Mouse (Mus musculus): Measurements from ENCODE around the gene Slc38a10. TPM values are rescaled to one million over a fixed set of nuclear protein-coding genes. Genes with fewer than 3 reads are reported as not detected.

The Slc38a10 gene
- total RNA-seq, 2 experiments from 2014 or later: 104 to 116 TPM

DNA sequence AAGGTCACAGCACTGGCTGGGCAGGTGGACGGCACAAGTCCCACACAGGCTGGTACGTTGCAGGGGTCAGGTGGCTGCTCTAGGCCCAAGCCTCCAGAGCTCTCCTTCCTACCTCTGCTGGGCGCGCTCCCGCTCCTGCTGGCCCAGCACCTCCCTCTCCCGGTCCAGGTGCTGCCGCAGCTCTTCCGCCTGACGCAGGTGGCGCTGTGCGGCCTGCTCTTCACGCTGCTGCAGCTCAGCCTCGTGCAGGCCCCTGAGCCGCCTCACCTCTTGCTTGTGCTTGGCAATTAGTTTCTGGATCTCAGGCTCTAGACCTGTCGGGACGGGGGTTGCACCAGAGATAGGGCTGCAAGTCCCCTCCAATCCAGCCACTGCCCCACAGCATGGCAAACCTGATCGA is 83.3 kb downstream of the Slc38a10 start:
- DNase-seq: no peak
- intact Hi-C loops (cut with DNase I): loop anchor here (5.0 kb wide), 1 partner anchor 56 kb away; no protein-coding TSS in a partner anchor

DNA sequence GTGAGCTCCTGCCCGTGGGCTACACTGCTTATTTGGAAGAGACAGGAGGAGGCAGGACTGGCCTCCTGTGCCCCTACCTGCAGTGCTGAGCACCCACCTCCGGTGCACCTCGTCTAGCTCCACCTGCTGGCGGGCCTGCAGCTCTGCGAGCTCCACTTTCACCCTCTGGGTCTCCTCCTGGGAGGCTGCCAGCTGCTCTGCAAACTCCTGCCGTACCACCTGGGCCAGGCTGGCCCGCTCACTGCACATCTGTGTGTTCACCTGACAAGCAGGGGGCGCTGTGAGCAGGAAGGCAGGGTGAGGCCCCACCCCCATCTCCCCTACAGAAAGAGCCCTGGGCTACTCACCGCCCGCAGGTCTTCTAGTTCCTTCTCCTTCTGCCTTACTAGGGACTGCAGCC is 85.9 kb downstream of the Slc38a10 start:
- intact Hi-C loops (cut with DNase I): loop anchor here (1.0 to 5.0 kb wide), 2 partner anchors 35 to 53 kb away; no protein-coding TSS in a partner anchor
- DNase-seq: peak; percentile 52 to 77

DNA sequence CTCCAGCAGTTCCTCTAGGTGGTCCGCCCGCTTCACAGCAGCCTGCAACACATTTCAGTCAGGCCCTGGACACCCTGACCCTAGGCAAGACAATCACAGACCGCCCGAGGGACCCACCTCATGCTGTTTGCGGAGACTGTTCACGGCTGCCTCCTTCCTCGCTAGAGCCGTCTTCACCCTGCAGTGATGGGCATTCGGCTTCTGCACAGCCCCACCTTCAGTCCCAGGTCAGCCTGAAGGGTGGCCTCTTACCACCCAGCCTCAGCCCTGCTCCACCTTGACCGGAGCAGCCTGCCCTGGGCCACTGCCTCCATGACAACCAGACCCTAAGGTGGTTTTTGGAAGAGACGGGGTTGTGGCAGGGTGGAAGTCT is 86.5 kb downstream of the Slc38a10 start:
- no peak for DNase-seq
- intact Hi-C loops (cut with DNase I): loop anchor here (1.0 to 5.0 kb wide), 2 partner anchors 34 to 52 kb away; no protein-coding TSS in a partner anchor

DNA sequence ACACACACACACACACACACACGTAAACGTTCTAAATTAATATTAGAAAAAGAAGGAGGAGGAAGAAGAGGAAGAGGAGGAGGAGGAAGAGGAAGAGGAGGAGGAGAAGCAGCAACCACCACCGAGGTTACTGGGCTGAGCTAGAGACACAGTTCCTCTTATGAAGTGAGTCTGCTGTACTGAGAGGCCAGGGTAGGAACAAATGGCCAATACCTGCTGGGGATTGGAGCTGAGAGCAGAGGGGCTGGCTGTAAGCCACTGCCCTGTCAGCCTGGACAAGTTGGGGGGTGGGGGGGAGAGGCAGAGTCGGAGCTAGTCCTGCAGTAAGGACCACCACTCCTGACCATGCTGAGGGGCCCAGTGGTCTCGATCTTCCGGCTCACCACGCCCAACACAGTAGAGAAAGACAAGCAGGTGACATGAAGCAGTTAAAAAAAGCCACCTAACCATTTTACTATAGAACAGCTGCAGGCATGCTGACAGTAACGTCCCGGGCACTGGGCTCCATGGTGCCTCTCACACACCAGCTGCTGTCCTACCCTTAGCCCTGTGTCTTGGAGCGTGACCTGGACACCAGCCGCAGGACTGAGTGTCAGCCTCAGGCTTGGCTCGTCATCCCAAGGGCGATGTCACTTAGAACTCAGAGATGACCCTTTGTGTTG is 87.0 kb downstream of the Slc38a10 start:
- intact Hi-C loops (cut with DNase I): no loop called here
- no peak for DNase-seq

DNA sequence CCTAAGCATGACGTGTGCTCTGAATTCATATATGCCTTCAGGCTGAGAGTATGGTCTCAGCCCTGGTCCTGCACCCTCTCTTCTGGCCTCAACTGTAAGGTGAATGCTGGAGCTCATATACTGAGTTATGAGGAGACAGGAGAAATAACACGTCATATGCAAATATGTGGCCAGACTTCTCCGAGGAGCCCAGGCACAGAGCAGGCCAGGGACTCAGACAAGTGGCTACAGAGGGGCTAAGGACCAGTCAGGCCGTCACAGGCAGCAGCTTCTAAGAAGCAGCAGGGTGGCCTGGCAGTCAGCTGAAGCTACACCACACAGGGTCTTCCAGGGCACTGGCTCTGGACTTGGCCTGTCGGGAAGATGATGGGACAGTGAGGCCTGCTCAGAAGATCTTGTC is 87.8 kb downstream of the Slc38a10 start:
- DNase-seq: no peak
- intact Hi-C loops (cut with DNase I): no loop called here

DNA sequence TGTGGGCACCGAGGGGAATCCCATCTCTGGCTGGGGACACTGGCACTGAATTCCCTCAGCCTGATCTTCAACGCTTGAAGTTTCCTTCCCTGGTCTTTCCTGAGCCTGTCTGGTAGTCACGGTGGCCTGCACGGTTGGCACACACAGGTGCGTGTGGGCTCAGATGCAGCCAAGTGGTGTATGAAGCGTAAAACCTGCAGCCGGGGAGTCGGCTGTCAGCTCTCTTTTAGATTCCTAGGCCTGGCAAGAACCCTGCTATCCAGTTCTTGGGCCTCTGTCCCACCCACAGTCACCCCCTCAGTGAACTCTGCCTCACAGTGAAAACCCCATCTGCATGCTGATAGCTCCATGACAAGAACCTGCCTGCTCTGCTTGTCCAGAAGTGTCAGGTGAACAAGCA is 90.5 kb downstream of the Slc38a10 start:
- intact Hi-C loops (cut with DNase I): no loop called here
- DNase-seq: no peak

DNA sequence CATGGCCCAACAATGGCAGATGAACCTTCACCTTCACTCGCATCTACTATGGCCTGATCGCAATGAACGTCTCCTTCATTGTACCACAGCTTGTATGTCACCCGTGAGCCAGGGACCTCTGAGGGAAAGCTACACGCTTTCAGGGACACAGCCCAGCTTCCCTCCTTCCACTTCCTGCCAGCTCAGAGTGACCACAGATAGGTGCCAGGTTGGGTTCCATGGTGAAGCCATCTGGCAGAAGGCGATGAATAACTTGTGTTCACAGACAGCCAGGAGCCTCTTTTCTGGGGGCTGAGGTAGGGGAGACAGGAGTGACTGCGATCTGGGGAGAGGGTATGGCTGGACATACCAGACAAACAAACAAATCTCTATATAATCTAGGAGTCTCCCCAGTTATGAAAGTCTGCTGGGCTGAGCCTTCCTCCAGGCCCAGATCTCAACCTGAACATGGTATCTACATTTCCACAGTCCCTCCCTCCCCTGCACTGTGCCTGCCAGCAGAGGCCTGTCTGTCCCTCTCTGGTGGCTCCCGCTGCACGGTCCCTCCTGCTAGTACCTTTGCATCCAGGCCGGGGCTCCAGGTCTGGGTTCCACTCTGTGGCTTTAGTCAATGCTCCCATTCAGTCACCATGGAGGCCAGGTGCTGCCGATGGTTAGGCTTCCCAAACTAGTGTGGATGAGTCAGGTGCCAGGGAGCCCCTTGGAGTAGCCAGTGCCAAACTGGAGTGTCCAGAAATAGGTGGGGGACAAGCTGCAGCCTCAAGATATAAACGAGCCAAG is 95.0 kb downstream of the Slc38a10 start:
- DNase-seq: no peak
- intact Hi-C loops (cut with DNase I): no loop called here

Small RNAs within 50 kb of the gene (microRNA-seq; reads per million reads assigned to microRNA genes)
- 0 reads per million in 2 experiments for gene Gm25948

Other genes with a start within 250 kb of the Slc38a10 start
- gene Chmp6, start 237.9 kb downstream of the Slc38a10 start, total RNA-seq (2021): 10 to 100 TPM; 36.2 to 36.3 TPM
- 10 to 100 TPM in 1 of 2 experiments, 1 to 10 TPM in 1; 6.9 to 12.7 TPM for gene Baiap2, start 208.6 kb downstream of the Slc38a10 start, total RNA-seq (2021)
- 1 to 10 TPM; 5.6 to 7.7 TPM for gene Aatk, start 104.2 kb downstream of the Slc38a10 start, total RNA-seq (2021)
- gene Cep131, start 64.5 kb downstream of the Slc38a10 start, total RNA-seq (2021): 10 to 100 TPM; 10.6 to 13.6 TPM
- 10 to 100 TPM in 1 of 2 experiments, 1 to 10 TPM in 1; 9.6 to 11.1 TPM for gene Tepsin, start 52.6 kb downstream of the Slc38a10 start, total RNA-seq (2021)
- gene Ndufaf8, start 52.4 kb downstream of the Slc38a10 start, total RNA-seq (2021): 10 to 100 TPM; 49.3 to 61.9 TPM
- 10 to 100 TPM in 1 of 2 experiments, 1 to 10 TPM in 1; 8.8 to 14.1 TPM for gene Bahcc1, start 81.6 kb upstream of the Slc38a10 start, total RNA-seq (2021)
- 100 to 1,000 TPM; 691 to 703 TPM for gene Actg1, start 197.2 kb upstream of the Slc38a10 start, total RNA-seq (2021)
- not detected for gene Fscn2, start 210.2 kb upstream of the Slc38a10 start, total RNA-seq (2021)
- 10 to 100 TPM; 21.3 to 24.3 TPM for gene Faap100, start 227.4 kb upstream of the Slc38a10 start, total RNA-seq (2021)